Mouse (Mus musculus) c-Kit-positive CD71-positive TER-119-negative erythroid progenitor cells, embryonic 14.5 days (primary cell): ENCODE data around the gene Shisal1.

Experiments used
- DNase-seq: peaks from one replicate; pipeline ENCODE4 v3.0.0-alpha.2; 2013; ENCODE audit warnings: low read depth

Gene Shisal1

GRCm38 (mm10) chr15:84446997-84447396 is at the start of gene Shisal1:
Gene Shisal1, minus strand, starts transcription at chr15:84447097.
- DNase-seq: no peak

- DNase-seq: no peak
Observed at GRCm38 (mm10) chr15:84490486-84490885, 43.6 kb upstream of the Shisal1 start.

- DNase-seq: no peak
Observed at GRCm38 (mm10) chr15:84484255-84484654, 37.4 kb upstream of the Shisal1 start.

- DNase-seq: no peak
Observed at GRCm38 (mm10) chr15:84483622-84484021, 36.7 kb upstream of the Shisal1 start.

GRCm38 (mm10) chr15:84481259-84481877 is 34.5 kb upstream of the Shisal1 start:
- no peak for DNase-seq

- no peak for DNase-seq
Observed at GRCm38 (mm10) chr15:84469391-84469790, 22.5 kb upstream of the Shisal1 start.

- no peak for DNase-seq
Observed at GRCm38 (mm10) chr15:84467761-84468160, 20.9 kb upstream of the Shisal1 start.

- no peak for DNase-seq
Observed at GRCm38 (mm10) chr15:84466458-84467267, 19.8 kb upstream of the Shisal1 start.

- no peak for DNase-seq
Observed at GRCm38 (mm10) chr15:84461429-84461828, 14.5 kb upstream of the Shisal1 start.

- no peak for DNase-seq
Observed at GRCm38 (mm10) chr15:84458983-84459382, 12.1 kb upstream of the Shisal1 start.

GRCm38 (mm10) chr15:84455286-84455685 is 8.4 kb upstream of the Shisal1 start:
- no peak for DNase-seq

- DNase-seq: no peak
Observed at GRCm38 (mm10) chr15:84453091-84453490, 6.2 kb upstream of the Shisal1 start.

- DNase-seq: no peak
Observed at GRCm38 (mm10) chr15:84450441-84451183, 3.7 kb upstream of the Shisal1 start.

GRCm38 (mm10) chr15:84445812-84446716 is 833 bp downstream of the Shisal1 start:
- DNase-seq: no peak

GRCm38 (mm10) chr15:84444181-84444580 is 2.7 kb downstream of the Shisal1 start:
- DNase-seq: no peak

- no peak for DNase-seq
Observed at GRCm38 (mm10) chr15:84443631-84444030, 3.3 kb downstream of the Shisal1 start.

GRCm38 (mm10) chr15:84441682-84442315 is 5.1 kb downstream of the Shisal1 start:
- DNase-seq: no peak

GRCm38 (mm10) chr15:84440820-84441219 is 6.1 kb downstream of the Shisal1 start:
- DNase-seq: no peak

- no peak for DNase-seq
Observed at GRCm38 (mm10) chr15:84433586-84434185, 13.2 kb downstream of the Shisal1 start.

- no peak for DNase-seq
Observed at GRCm38 (mm10) chr15:84430482-84430881, 16.4 kb downstream of the Shisal1 start.

GRCm38 (mm10) chr15:84427624-84428023 is 19.3 kb downstream of the Shisal1 start:
- no peak for DNase-seq
